Mouse (Mus musculus): ENCODE data around the gene Dst.

- no peak for TF ChIP-seq CTCF (IDR thresholded peaks at IDR 0.05 in 2 of 3, conservative IDR thresholded peaks at IDR 0.05 in 1 of 3; ENCODE audit: control insufficient read depth in 1 of 3, insufficient read depth in 1 of 3, low read depth in 2 of 3, low read length in 3 of 3, poor library complexity in 1 of 3, severe bottlenecking in 1 of 3)
- TF ChIP-seq CHD1 (IDR thresholded peaks at IDR 0.05; ENCODE audit: low read depth, low read length), result no peak
- TF ChIP-seq UBTF (IDR thresholded peaks at IDR 0.05; ENCODE audit: borderline replicate concordance, insufficient read depth, low read depth, low read length), result no peak
- TF ChIP-seq E2F4 (IDR thresholded peaks at IDR 0.05; ENCODE audit: borderline replicate concordance, low read depth, low read length), result no peak
- TF ChIP-seq USF2 (IDR thresholded peaks at IDR 0.05; ENCODE audit: borderline replicate concordance in 1 of 2, insufficient read depth in 1 of 2, low read depth in 1 of 2, low read length in 2 of 2), result no peak
- TF ChIP-seq EP300 (IDR thresholded peaks at IDR 0.05; ENCODE audit: low read depth in 1 of 2, low read length in 2 of 2), result no peak
- TF ChIP-seq POLR2A (IDR thresholded peaks at IDR 0.05; ENCODE audit: control insufficient read depth in 1 of 2, insufficient read depth in 1 of 2, low read depth in 1 of 2, low read length in 2 of 2, poor library complexity in 1 of 2), result no peak
- no peak for TF ChIP-seq MAX (IDR thresholded peaks at IDR 0.05; ENCODE audit: low read length)
- TF ChIP-seq GATA1 (IDR thresholded peaks at IDR 0.05; ENCODE audit: low read depth, low read length), result no peak
- no peak for TF ChIP-seq BHLHE40 (IDR thresholded peaks at IDR 0.05; ENCODE audit: borderline replicate concordance, low read depth, low read length)
- TF ChIP-seq RAD21 (IDR thresholded peaks at IDR 0.05; ENCODE audit: low read depth, low read length), result no peak
- TF ChIP-seq MYC (IDR thresholded peaks at IDR 0.05; ENCODE audit: low read depth, low read length), result no peak
- no peak for TF ChIP-seq ETS1 (IDR thresholded peaks at IDR 0.05; ENCODE audit: low read depth, low read length)
- TF ChIP-seq GABPA (IDR thresholded peaks at IDR 0.05; ENCODE audit: low read depth, low read length), result no peak
These were observed 83.0 kb downstream of the Dst start for GRCm38 (mm10) chr1:33991067-33991466.

Measured in MEL (cell line).